Mouse (Mus musculus) cortical plate, adult 2 months (tissue): ENCODE measurements around the gene Arhgap24. TPM values are rescaled to one million over a fixed set of nuclear protein-coding genes. Genes with fewer than 3 reads are reported as not detected.

ENCODE experiments used
- H3K27ac ChIP-seq: fragments of 200-500 bp; 2 replicates; pipeline ENCODE4 v1.5.1; 2012; ENCODE audit warnings: low read length, control low read depth, inconsistent platforms; ENCODE audit not compliant: insufficient read depth
- H3K4me1 ChIP-seq: fragments of 200-500 bp; 2 replicates; pipeline ENCODE4 v1.6.1; 2011; ENCODE audit warnings: low read length; ENCODE audit not compliant: control insufficient read depth, insufficient read depth
- H3K4me3 ChIP-seq: fragments of 200-500 bp; 2 replicates; pipeline ENCODE4 v1.5.1; 2011; ENCODE audit warnings: mild to moderate bottlenecking, low read length, control low read depth; ENCODE audit not compliant: insufficient read depth
- CTCF ChIP-seq: fragments of 200-500 bp; IDR thresholded peaks from 2 replicates; pipeline ENCODE4 v1.5.1; 2011; ENCODE audit warnings: mild to moderate bottlenecking, control low read depth, low read length; ENCODE audit not compliant: insufficient read depth; ENCODE audit errors: extremely low read depth
- POLR2A ChIP-seq: fragments of 200-500 bp; IDR thresholded peaks from 2 replicates; pipeline ENCODE4 v1.6.1; 2011; ENCODE audit warnings: mild to moderate bottlenecking, low read length, control low read depth; ENCODE audit not compliant: insufficient read depth; ENCODE audit errors: extremely low read depth
- polyA plus RNA-seq: library from polyadenylated mRNA; depleted of rRNA; stranded (reverse); fragments of >200 nt; gene quantifications from 2 replicates; pipeline ENCODE4 v1.2.3, GENCODE M21; 2012

Gene Arhgap24
- polyA plus RNA-seq, 1 experiment: 4.9 TPM

- Histone ChIP-seq H3K4me1 (no peaks in the 10 kb centered on the region), H3K27ac (no peak overlapping the region), H3K4me3 (no peak overlapping the region)
- TF ChIP-seq POLR2A (no peak), CTCF (no peak)
Measured at GRCm38 (mm10) chr5:102801469-102801868, 320.3 kb downstream of the Arhgap24 start.

GRCm38 (mm10) chr5:102802833-102803232 is 321.6 kb downstream of the Arhgap24 start:
- Histone ChIP-seq H3K27ac (no peak overlapping the region), H3K4me3 (no peak overlapping the region), H3K4me1 (no peaks in the 10 kb centered on the region)
- TF ChIP-seq CTCF (no peak), POLR2A (no peak)

GRCm38 (mm10) chr5:102803675-102804074 is 322.5 kb downstream of the Arhgap24 start:
- H3K27ac ChIP-seq: no peak overlapping the region
- TF ChIP-seq CTCF (no peak), POLR2A (no peak)
- no peaks in the 10 kb centered on the region for H3K4me1 ChIP-seq
- no peak overlapping the region for H3K4me3 ChIP-seq

GRCm38 (mm10) chr5:102807518-102807917 is 326.3 kb downstream of the Arhgap24 start:
- Histone ChIP-seq H3K4me3 (no peak overlapping the region), H3K4me1 (no peaks in the 10 kb centered on the region), H3K27ac (no peak overlapping the region)
- TF ChIP-seq POLR2A (no peak), CTCF (no peak)

- TF ChIP-seq CTCF: no peak
- TF ChIP-seq POLR2A: no peak
- no peak overlapping the region for H3K4me3 ChIP-seq
- H3K27ac ChIP-seq: no peak overlapping the region
- H3K4me1 ChIP-seq: no peaks in the 10 kb centered on the region
Measured at GRCm38 (mm10) chr5:102810366-102810957, 329.3 kb downstream of the Arhgap24 start.

GRCm38 (mm10) chr5:102813271-102813670 is 332.1 kb downstream of the Arhgap24 start:
- Histone ChIP-seq H3K27ac (no peak overlapping the region), H3K4me3 (no peak overlapping the region), H3K4me1 (no peaks in the 10 kb centered on the region)
- no peak for TF ChIP-seq CTCF
- no peak for TF ChIP-seq POLR2A

GRCm38 (mm10) chr5:102817641-102818040 is 336.4 kb downstream of the Arhgap24 start:
- Histone ChIP-seq H3K4me1 (no peaks in the 10 kb centered on the region), H3K27ac (no peak overlapping the region), H3K4me3 (no peak overlapping the region)
- TF ChIP-seq CTCF: no peak
- TF ChIP-seq POLR2A: no peak

- TF ChIP-seq POLR2A (no peak), CTCF (no peak)
- Histone ChIP-seq H3K4me1 (no peaks in the 10 kb centered on the region), H3K27ac (no peak overlapping the region), H3K4me3 (no peak overlapping the region)
Measured at GRCm38 (mm10) chr5:102825538-102825937, 344.3 kb downstream of the Arhgap24 start.

GRCm38 (mm10) chr5:102839071-102839470 is 357.9 kb downstream of the Arhgap24 start:
- Histone ChIP-seq H3K4me1 (no peaks in the 10 kb centered on the region), H3K27ac (no peak overlapping the region), H3K4me3 (no peak overlapping the region)
- TF ChIP-seq POLR2A: no peak
- TF ChIP-seq CTCF: no peak

GRCm38 (mm10) chr5:102843934-102844709 is 362.9 kb downstream of the Arhgap24 start:
- Histone ChIP-seq H3K27ac (no peak overlapping the region), H3K4me1 (no peaks in the 10 kb centered on the region), H3K4me3 (no peak overlapping the region)
- TF ChIP-seq CTCF: no peak
- no peak for TF ChIP-seq POLR2A
